11 mouse cellular contexts compared by ENCODE assay signal in the genomic region with DNA sequence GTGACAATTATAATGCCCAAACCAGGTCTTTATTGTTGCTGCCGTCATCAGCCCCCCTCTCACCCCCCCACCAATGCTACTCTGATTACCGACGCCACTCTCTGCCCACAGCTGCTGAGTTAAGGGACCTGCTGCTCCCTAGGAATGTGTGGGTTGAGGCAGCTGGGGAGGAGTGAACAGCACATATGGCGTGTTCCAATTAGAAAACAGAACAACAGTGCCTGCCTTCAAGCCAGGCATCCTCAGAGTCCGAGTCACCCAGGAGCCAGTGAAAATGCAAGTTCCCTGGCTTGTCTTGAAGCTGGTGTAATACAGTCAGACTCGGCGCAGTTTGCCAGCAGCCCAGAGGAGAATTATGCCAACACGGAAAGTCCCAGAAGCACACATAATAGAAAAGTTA.
DNase-seq lines count a peak whose midpoint lies in the region; ATAC-seq and TF ChIP-seq lines count a peak whose summit lies in the region.
"Had no signal": no experiment of that assay in that cellular context is flagged by ENCODE, and none has a peak within 500 bp of the region (broad histone marks: within the 10 kb centered on the region; RNA-seq: fewer than 3 reads in every experiment).

No protein-coding gene starts in this region.

- H3K4me2 ChIP-seq in kidney, embryonic 15.5 days, result no peak overlapping the region
- H3K4me2 ChIP-seq in limb, embryonic 11.5 days (ENCODE audit: low read depth, severe bottlenecking), result no peak overlapping the region
- H3K4me2 ChIP-seq: heart, embryonic 13.5 days; midbrain, embryonic 13.5 days had no signal

- no peak for DNase-seq in kidney, adult 11 months
- DNase-seq in brain, embryonic 14.5 days (ENCODE audit: low read depth), result peak; percentile 73
- DNase-seq in forelimb bud, embryonic 11.5 days (ENCODE audit: low read depth, low spot score), result peak; percentile 55
- DNase-seq in limb, embryonic 11.5 days (ENCODE audit: low spot score), result peak; percentile 52
- DNase-seq in urinary bladder, adult 2 months (ENCODE audit: low spot score), result no peak
- DNase-seq in cerebellum, postnatal 14 days, result no peak
- DNase-seq: spleen, adult 18-20 months; thymus, postnatal 25 days had no signal

- no peak for TF ChIP-seq POLR2A in brain, embryonic 14.5 days (IDR thresholded peaks at IDR 0.05; ENCODE audit: borderline replicate concordance, extremely low read depth, insufficient read depth, insufficient read length, poor library complexity, severe bottlenecking)

- H3K9ac ChIP-seq in kidney, embryonic 15.5 days, result no peak overlapping the region
- no peak overlapping the region for H3K9ac ChIP-seq in limb, embryonic 11.5 days (ENCODE audit: low read length)
- H3K9ac ChIP-seq: heart, embryonic 13.5 days; midbrain, embryonic 13.5 days had no signal

- H3K4me3 ChIP-seq in kidney, embryonic 15.5 days (replicated peaks), result no peak overlapping the region
- H3K4me3 ChIP-seq in limb, embryonic 11.5 days (ENCODE audit: low read depth, low read length), result no peak overlapping the region
- H3K4me3 ChIP-seq: heart, embryonic 13.5 days; midbrain, embryonic 13.5 days had no signal

- TF ChIP-seq CTCF in brain, embryonic 14.5 days (IDR thresholded peaks at IDR 0.05; ENCODE audit: borderline replicate concordance, extremely low read depth, insufficient read depth, insufficient read length), result no peak

- no peaks in the 10 kb centered on the region for H3K36me3 ChIP-seq in kidney, embryonic 15.5 days
- H3K36me3 ChIP-seq in limb, embryonic 11.5 days (ENCODE audit: control insufficient read depth, insufficient read depth, low read length), result no peaks in the 10 kb centered on the region
- H3K36me3 ChIP-seq: heart, embryonic 13.5 days; midbrain, embryonic 13.5 days had no signal

- no peak overlapping the region for H3K27ac ChIP-seq in kidney, embryonic 15.5 days
- H3K27ac ChIP-seq in limb, embryonic 11.5 days (replicated peaks; ENCODE audit: low read depth, low read length), result no peak overlapping the region
- H3K27ac ChIP-seq: heart, embryonic 13.5 days; midbrain, embryonic 13.5 days had no signal

- 46% methylated on average over 8 of the region's 8 CpGs for WGBS in kidney, embryonic 15.5 days
- WGBS in limb, embryonic 11.5 days, result 41% methylated on average over 8 of the region's 8 CpGs

- H3K9me3 ChIP-seq in kidney, embryonic 15.5 days (replicated peaks), result no peaks in the 10 kb centered on the region
- no peaks in the 10 kb centered on the region for H3K9me3 ChIP-seq in limb, embryonic 11.5 days (ENCODE audit: control insufficient read depth, low read length)

- H3K4me1 ChIP-seq in kidney, embryonic 15.5 days, result peaks cover 16% of the 10 kb centered on the region
- H3K4me1 ChIP-seq in limb, embryonic 11.5 days (ENCODE audit: control insufficient read depth, insufficient read depth, low read length), result no peaks in the 10 kb centered on the region
- H3K4me1 ChIP-seq: heart, embryonic 13.5 days had no signal

- ATAC-seq in kidney, embryonic 15.5 days (replicated peaks; ENCODE audit: low FRiP score), result peak; percentile 66; the same call in 1 of the 2 replicates
- ATAC-seq in limb, embryonic 11.5 days (ENCODE audit: insufficient number of reproducible peaks, low FRiP score, low TSS enrichment, low read depth), result peak; percentile 47; the same call in 1 of the 2 replicates
- ATAC-seq: midbrain, embryonic 13.5 days had no signal

- H3K27me3 ChIP-seq in kidney, embryonic 15.5 days, result no peaks in the 10 kb centered on the region
- no peaks in the 10 kb centered on the region for H3K27me3 ChIP-seq in limb, embryonic 11.5 days (ENCODE audit: control insufficient read depth, insufficient read depth, low read length)
- H3K27me3 ChIP-seq: heart, embryonic 13.5 days; midbrain, embryonic 13.5 days had no signal

Comparison
In these comparisons a context has a peak if more than half of its experiments do, and no peak if none do; other contexts are left out.
1. DNase-seq: peak in brain, embryonic 14.5 days (single experiment), forelimb bud, embryonic 11.5 days (single experiment) and limb, embryonic 11.5 days (single experiment); none in kidney, adult 11 months (single experiment), urinary bladder, adult 2 months (single experiment) and cerebellum, postnatal 14 days (0 of 2).